Mouse (Mus musculus): ENCODE data around the gene Ccl11. TPM values are rescaled to one million over a fixed set of nuclear protein-coding genes. Genes with fewer than 3 reads are reported as not detected.

Gene Ccl11
- 94.9 TPM for polyA plus RNA-seq (2014; fragmentation: Illumina TruSeq; extraction: RNeasy Lipid Tissue Mini Kit (QIAGEN cat#74804); ENCODE audit: low replicate concordance)

DNA sequence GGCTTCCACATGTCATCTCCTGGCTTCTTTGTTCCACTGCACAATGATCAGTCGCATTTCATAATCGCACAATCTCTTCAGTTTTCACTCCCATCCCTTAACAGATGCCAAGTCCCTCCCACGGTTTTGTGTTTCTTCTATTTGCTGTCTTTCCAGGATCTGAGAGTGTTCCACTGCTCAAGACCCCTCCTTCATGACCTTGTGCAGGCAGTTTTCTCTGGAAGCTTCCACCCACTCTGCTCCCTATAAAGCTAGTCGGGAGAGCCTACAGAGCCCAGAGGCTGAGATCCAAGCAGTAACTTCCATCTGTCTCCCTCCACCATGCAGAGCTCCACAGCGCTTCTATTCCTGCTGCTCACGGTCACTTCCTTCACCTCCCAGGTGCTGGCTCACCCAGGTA is at the start of gene Ccl11:
TSS of gene Ccl11 (plus strand) at position 178 of the 400 bp plus-strand sequence.

GRCm38 (mm10) chr11:82035356-82035755 is 22.3 kb upstream of the Ccl11 start, which contains the start of gene Ccl2:
Gene Ccl2, plus strand, starts transcription at chr11:82035571.

GRCm38 (mm10) chr11:82038535-82038934 is 19.1 kb upstream of the Ccl11 start, which contains the start of gene Gm17268:
Gene Gm17268, minus strand, starts transcription at chr11:82038562.

DNA sequence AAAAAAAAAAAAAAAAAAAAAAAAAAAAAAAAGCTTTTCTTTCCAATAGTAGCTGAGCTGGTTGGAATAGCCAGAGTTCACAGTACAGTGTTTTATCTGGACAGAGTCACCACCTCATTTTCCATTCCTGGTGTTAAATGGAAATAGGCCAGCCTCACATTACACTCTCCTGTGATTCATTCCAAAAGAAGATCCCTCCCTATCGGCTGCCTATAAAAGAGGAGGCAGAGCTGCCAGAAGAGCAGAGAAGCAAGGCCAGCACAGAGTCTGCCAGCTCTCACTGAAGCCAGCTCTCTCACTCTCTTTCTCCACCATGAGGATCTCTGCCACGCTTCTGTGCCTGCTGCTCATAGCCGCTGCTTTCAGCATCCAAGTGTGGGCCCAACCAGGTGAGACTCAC is 12.2 kb upstream of the Ccl11 start, which contains the start of gene Ccl7:
TSS of gene Ccl7 (plus strand) at position 242 of the 400 bp plus-strand sequence.

GRCm38 (mm10) chr11:82101529-82101928 is 43.9 kb downstream of the Ccl11 start, which contains the start of gene Ccl12:
Gene Ccl12, plus strand, starts transcription at chr11:82101845.

Other genes with a start within 250 kb of the Ccl11 start
- not detected for gene 5530401A14Rik, start 197.2 kb upstream of the Ccl11 start, polyA plus RNA-seq (2014; fragmentation: Illumina TruSeq; extraction: RNeasy Lipid Tissue Mini Kit (QIAGEN cat#74804); ENCODE audit: low replicate concordance)
- 0.26 TPM for gene Asic2, start 89.4 kb upstream of the Ccl11 start, polyA plus RNA-seq (2014; fragmentation: Illumina TruSeq; extraction: RNeasy Lipid Tissue Mini Kit (QIAGEN cat#74804); ENCODE audit: low replicate concordance)
- gene Ccl2, start 22.3 kb upstream of the Ccl11 start, polyA plus RNA-seq (2014; fragmentation: Illumina TruSeq; extraction: RNeasy Lipid Tissue Mini Kit (QIAGEN cat#74804); ENCODE audit: low replicate concordance), result 1.8 TPM
- not detected for gene Gm17268, start 19.3 kb upstream of the Ccl11 start, polyA plus RNA-seq (2014; fragmentation: Illumina TruSeq; extraction: RNeasy Lipid Tissue Mini Kit (QIAGEN cat#74804); ENCODE audit: low replicate concordance)
- gene Ccl7, start 12.1 kb upstream of the Ccl11 start, polyA plus RNA-seq (2014; fragmentation: Illumina TruSeq; extraction: RNeasy Lipid Tissue Mini Kit (QIAGEN cat#74804); ENCODE audit: low replicate concordance), result 1.2 TPM
- 4.3 TPM for gene Ccl12, start 44.0 kb downstream of the Ccl11 start, polyA plus RNA-seq (2014; fragmentation: Illumina TruSeq; extraction: RNeasy Lipid Tissue Mini Kit (QIAGEN cat#74804); ENCODE audit: low replicate concordance)
- not detected for gene Ccl8, start 57.4 kb downstream of the Ccl11 start, polyA plus RNA-seq (2014; fragmentation: Illumina TruSeq; extraction: RNeasy Lipid Tissue Mini Kit (QIAGEN cat#74804); ENCODE audit: low replicate concordance)
- gene Ccl1, start 247.9 kb downstream of the Ccl11 start, polyA plus RNA-seq (2014; fragmentation: Illumina TruSeq; extraction: RNeasy Lipid Tissue Mini Kit (QIAGEN cat#74804); ENCODE audit: low replicate concordance), result not detected